Mouse (Mus musculus): ENCODE data around the gene Gabbr2. TPM values are rescaled to one million over a fixed set of nuclear protein-coding genes. Genes with fewer than 3 reads are reported as not detected.

Gabbr2 gene
- polyA plus RNA-seq, 1 experiment from 2014 or later = 0.11 TPM

DNA sequence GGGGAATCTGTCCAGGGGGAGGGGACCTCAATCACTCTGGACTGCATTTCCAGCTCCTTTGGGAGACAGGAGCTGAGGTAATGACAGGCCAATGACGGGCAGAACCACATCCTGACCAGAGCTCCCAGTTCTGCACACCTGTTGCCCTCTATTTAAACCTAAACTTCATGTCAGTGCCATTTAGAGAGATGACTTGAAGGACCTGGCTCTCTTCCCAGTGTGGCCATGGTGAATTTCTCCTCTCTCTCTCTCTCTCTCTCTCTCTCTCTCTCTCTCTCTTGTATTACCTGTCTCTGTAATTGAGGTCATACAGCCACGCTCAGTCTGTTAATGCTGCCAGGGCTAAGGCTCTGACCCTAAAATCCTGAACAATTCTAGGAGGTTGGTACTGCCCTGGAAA lies 58.1 kb downstream of the Gabbr2 start:
- Histone ChIP-seq H3K36me3 (ENCODE audit: insufficient read depth, low read length) (no peaks in the 10 kb centered on the region), H3K9me3 (ENCODE audit: low read length) (no peaks in the 10 kb centered on the region), H3K4me2 (replicated peaks; ENCODE audit: low read depth, low read length) (no peak overlapping the region), H3K27ac (ENCODE audit: low read length) (no peak overlapping the region), H3K4me3 (ENCODE audit: low read length) (no peak overlapping the region), H3K9ac (replicated peaks; ENCODE audit: low read length) (no peak overlapping the region), H3K27me3 (ENCODE audit: insufficient read depth, low read length) (no peaks in the 10 kb centered on the region), H3K4me1 (ENCODE audit: insufficient read depth, low read length) (no peaks in the 10 kb centered on the region)
- ATAC-seq (ENCODE audit: low FRiP score, low TSS enrichment) = no peak
- WGBS = 77% methylated on average over 2 of the region's 2 CpGs

DNA sequence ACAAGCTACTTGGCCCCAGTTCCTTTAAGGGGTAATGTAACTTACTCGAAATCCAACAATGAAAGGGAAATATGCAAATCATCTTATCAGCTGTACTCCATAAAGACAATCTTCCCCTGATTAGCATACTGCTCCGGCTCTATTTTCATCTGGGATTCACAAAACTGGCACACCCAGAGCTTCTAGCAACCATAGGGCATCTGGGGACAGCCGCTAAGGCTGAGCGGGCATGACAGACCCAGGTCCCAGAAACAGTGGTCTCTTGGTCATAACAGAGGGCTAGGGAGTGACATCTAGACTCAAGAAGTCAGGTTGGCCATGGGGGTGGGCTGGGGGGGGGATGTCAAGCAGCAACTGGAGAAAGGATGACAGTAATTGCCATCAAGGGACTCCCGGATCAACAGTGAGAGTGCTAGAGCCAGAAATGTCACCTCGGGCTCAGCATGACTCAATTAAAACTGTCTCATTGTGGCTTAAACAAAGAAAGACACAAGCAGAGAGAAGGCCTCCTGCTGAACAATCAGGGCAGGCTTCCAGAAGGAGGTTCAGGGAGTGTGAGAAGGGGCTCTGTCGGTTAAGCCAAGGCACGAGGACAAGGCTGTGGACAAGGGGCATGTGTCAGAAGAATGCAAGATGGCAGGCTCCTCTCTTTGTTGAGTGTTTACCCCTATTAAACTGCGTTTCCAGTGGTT lies 59.8 kb downstream of the Gabbr2 start:
- 65% methylated on average over 9 of the region's 9 CpGs for WGBS
- Histone ChIP-seq H3K4me2 (replicated peaks; ENCODE audit: low read depth, low read length) (no peak overlapping the region), H3K9me3 (ENCODE audit: low read length) (no peaks in the 10 kb centered on the region), H3K27ac (ENCODE audit: low read length) (no peak overlapping the region), H3K27me3 (ENCODE audit: insufficient read depth, low read length) (no peaks in the 10 kb centered on the region), H3K4me1 (ENCODE audit: insufficient read depth, low read length) (no peaks in the 10 kb centered on the region), H3K9ac (replicated peaks; ENCODE audit: low read length) (no peak overlapping the region), H3K36me3 (ENCODE audit: insufficient read depth, low read length) (no peaks in the 10 kb centered on the region), H3K4me3 (ENCODE audit: low read length) (no peak overlapping the region)
- ATAC-seq (ENCODE audit: low FRiP score, low TSS enrichment) = no peak

- Histone ChIP-seq H3K4me3 (ENCODE audit: low read length) (no peak overlapping the region), H3K4me2 (replicated peaks; ENCODE audit: low read depth, low read length) (no peak overlapping the region), H3K4me1 (ENCODE audit: insufficient read depth, low read length) (no peaks in the 10 kb centered on the region), H3K27ac (ENCODE audit: low read length) (no peak overlapping the region), H3K9me3 (ENCODE audit: low read length) (no peaks in the 10 kb centered on the region), H3K9ac (replicated peaks; ENCODE audit: low read length) (no peak overlapping the region), H3K36me3 (ENCODE audit: insufficient read depth, low read length) (no peaks in the 10 kb centered on the region), H3K27me3 (ENCODE audit: insufficient read depth, low read length) (no peaks in the 10 kb centered on the region)
- no peak for ATAC-seq (ENCODE audit: low FRiP score, low TSS enrichment)
- WGBS = 67% methylated on average over 3 of the region's 3 CpGs
These were observed 63.6 kb downstream of the Gabbr2 start for GRCm38 (mm10) chr4:46928112-46928511.

GRCm38 (mm10) chr4:46919144-46919543 lies 72.5 kb downstream of the Gabbr2 start:
- WGBS = 49% methylated on average over 8 of the region's 8 CpGs
- Histone ChIP-seq H3K4me2 (replicated peaks; ENCODE audit: low read depth, low read length) (no peak overlapping the region), H3K4me3 (ENCODE audit: low read length) (no peak overlapping the region), H3K27ac (ENCODE audit: low read length) (no peak overlapping the region), H3K27me3 (ENCODE audit: insufficient read depth, low read length) (no peaks in the 10 kb centered on the region), H3K36me3 (ENCODE audit: insufficient read depth, low read length) (no peaks in the 10 kb centered on the region), H3K9me3 (ENCODE audit: low read length) (no peaks in the 10 kb centered on the region), H3K9ac (replicated peaks; ENCODE audit: low read length) (no peak overlapping the region), H3K4me1 (ENCODE audit: insufficient read depth, low read length) (no peaks in the 10 kb centered on the region)
- no peak for ATAC-seq (ENCODE audit: low FRiP score, low TSS enrichment)

DNA sequence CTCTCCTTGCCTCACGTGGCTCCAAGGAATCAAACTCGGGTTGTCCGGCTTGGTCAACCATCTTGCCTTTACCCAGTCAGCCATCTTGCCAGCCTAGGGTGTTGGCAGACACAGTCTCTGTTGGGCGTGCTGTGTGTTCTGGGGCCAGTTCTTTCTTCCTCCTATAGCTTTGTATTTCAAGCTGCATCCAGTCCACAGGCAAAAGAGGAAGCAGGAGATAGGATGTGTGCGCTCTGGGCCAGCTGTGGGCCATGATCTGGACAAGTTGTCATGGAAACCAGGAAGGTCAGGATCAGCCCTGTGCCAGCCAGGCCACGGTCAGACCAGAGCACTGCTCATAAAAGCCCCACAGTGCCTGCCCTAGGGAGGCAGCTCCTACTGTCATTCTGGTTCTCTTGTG lies 74.9 kb downstream of the Gabbr2 start:
- Histone ChIP-seq H3K4me1 (ENCODE audit: insufficient read depth, low read length) (no peaks in the 10 kb centered on the region), H3K36me3 (ENCODE audit: insufficient read depth, low read length) (no peaks in the 10 kb centered on the region), H3K4me2 (replicated peaks; ENCODE audit: low read depth, low read length) (no peak overlapping the region), H3K9ac (replicated peaks; ENCODE audit: low read length) (no peak overlapping the region), H3K27ac (ENCODE audit: low read length) (no peak overlapping the region), H3K9me3 (ENCODE audit: low read length) (no peaks in the 10 kb centered on the region), H3K4me3 (ENCODE audit: low read length) (no peak overlapping the region), H3K27me3 (ENCODE audit: insufficient read depth, low read length) (no peaks in the 10 kb centered on the region)
- 0 out of 2 replicates have a peak, but pooled peaks have one; percentile 27 for ATAC-seq (ENCODE audit: low FRiP score, low TSS enrichment)
- WGBS = 71% methylated on average over 6 of the region's 6 CpGs

DNA sequence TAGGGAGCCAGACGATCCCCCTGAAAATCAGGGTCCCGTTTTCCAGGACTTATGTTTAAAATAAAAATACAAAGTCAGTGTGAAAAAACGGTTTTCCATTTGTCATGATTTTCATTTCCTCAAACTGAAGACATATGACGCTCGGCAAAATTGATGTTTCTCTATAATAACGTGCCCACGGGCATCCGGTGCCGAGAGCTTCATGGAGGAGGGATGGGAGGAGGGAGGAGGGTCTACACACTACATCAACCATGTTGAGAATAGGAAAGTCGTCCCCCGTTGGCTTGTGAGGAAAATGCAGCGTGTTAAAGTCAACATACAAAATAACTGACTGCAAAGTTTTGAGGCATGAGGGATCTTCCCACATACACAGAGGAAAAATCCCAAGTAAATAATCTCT lies 75.7 kb downstream of the Gabbr2 start:
- ATAC-seq (ENCODE audit: low FRiP score, low TSS enrichment) = no peak
- 81% methylated on average over 12 of the region's 12 CpGs for WGBS
- no peaks in the 10 kb centered on the region for H3K27me3 ChIP-seq (ENCODE audit: insufficient read depth, low read length)

DNA sequence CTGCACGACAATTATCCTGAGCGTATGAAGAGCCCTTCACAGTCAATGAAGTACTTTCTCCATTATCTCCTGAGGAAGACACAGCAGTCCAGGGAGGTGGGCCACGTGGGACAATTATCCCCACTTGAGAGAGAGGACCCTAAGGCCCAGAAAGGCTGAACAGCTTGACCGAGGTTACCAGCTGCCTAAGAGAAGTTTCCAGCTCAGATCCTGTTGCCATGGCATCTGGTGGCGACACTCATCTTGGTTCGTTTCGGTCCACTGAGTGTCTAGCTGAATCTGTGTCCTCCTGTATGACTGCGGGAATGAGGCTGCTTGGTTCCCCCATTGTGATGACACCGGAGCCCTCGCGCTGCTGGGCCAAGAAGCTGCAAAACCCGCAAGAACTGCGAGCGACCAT lies 76.2 kb downstream of the Gabbr2 start:
- Histone ChIP-seq H3K9me3 (ENCODE audit: low read length) (no peaks in the 10 kb centered on the region), H3K27me3 (ENCODE audit: insufficient read depth, low read length) (no peaks in the 10 kb centered on the region), H3K4me2 (replicated peaks; ENCODE audit: low read depth, low read length) (no peak overlapping the region), H3K9ac (replicated peaks; ENCODE audit: low read length) (no peak overlapping the region), H3K4me1 (ENCODE audit: insufficient read depth, low read length) (no peaks in the 10 kb centered on the region), H3K4me3 (ENCODE audit: low read length) (no peak overlapping the region), H3K36me3 (ENCODE audit: insufficient read depth, low read length) (no peaks in the 10 kb centered on the region), H3K27ac (ENCODE audit: low read length) (no peak overlapping the region)
- WGBS = 79% methylated on average over 14 of the region's 14 CpGs
- no peak for ATAC-seq (ENCODE audit: low FRiP score, low TSS enrichment)

More for the DNA sequence above, 75.7 kb downstream of the Gabbr2 start:
- no peak overlapping the region for H3K9ac ChIP-seq (replicated peaks; ENCODE audit: low read length)
- H3K4me2 ChIP-seq (replicated peaks; ENCODE audit: low read depth, low read length) = no peak overlapping the region
- H3K4me3 ChIP-seq (ENCODE audit: low read length) = no peak overlapping the region
- H3K27ac ChIP-seq (ENCODE audit: low read length) = no peak overlapping the region
- H3K36me3 ChIP-seq (ENCODE audit: insufficient read depth, low read length) = no peaks in the 10 kb centered on the region
- H3K4me1 ChIP-seq (ENCODE audit: insufficient read depth, low read length) = no peaks in the 10 kb centered on the region
- no peaks in the 10 kb centered on the region for H3K9me3 ChIP-seq (ENCODE audit: low read length)

GRCm38 (mm10) chr4:46914606-46915005 lies 77.1 kb downstream of the Gabbr2 start:
- Histone ChIP-seq H3K36me3 (ENCODE audit: insufficient read depth, low read length) (no peaks in the 10 kb centered on the region), H3K27ac (ENCODE audit: low read length) (no peak overlapping the region), H3K9me3 (ENCODE audit: low read length) (peaks cover 4% of the 10 kb centered on the region; the same call in 1 of the 2 replicates), H3K4me2 (replicated peaks; ENCODE audit: low read depth, low read length) (no peak overlapping the region), H3K9ac (replicated peaks; ENCODE audit: low read length) (no peak overlapping the region), H3K4me1 (ENCODE audit: insufficient read depth, low read length) (no peaks in the 10 kb centered on the region), H3K4me3 (ENCODE audit: low read length) (no peak overlapping the region), H3K27me3 (ENCODE audit: insufficient read depth, low read length) (no peaks in the 10 kb centered on the region)
- no peak for ATAC-seq (ENCODE audit: low FRiP score, low TSS enrichment)
- WGBS = 87% methylated on average over 6 of the region's 6 CpGs

GRCm38 (mm10) chr4:46906036-46906691 lies 85.5 kb downstream of the Gabbr2 start:
- WGBS = 33% methylated on average over 3 of the region's 3 CpGs
- Histone ChIP-seq H3K27me3 (ENCODE audit: insufficient read depth, low read length) (peaks cover 6% of the 10 kb centered on the region; the same call in 1 of the 2 replicates), H3K4me2 (replicated peaks; ENCODE audit: low read depth, low read length) (no peak overlapping the region), H3K9me3 (ENCODE audit: low read length) (peaks cover 16% of the 10 kb centered on the region), H3K36me3 (ENCODE audit: insufficient read depth, low read length) (no peaks in the 10 kb centered on the region), H3K27ac (ENCODE audit: low read length) (no peak overlapping the region), H3K4me3 (ENCODE audit: low read length) (no peak overlapping the region), H3K9ac (replicated peaks; ENCODE audit: low read length) (no peak overlapping the region), H3K4me1 (ENCODE audit: insufficient read depth, low read length) (no peaks in the 10 kb centered on the region)
- ATAC-seq (ENCODE audit: low FRiP score, low TSS enrichment) = no peak

- peaks cover 16% of the 10 kb centered on the region for H3K9me3 ChIP-seq (ENCODE audit: low read length)
- H3K4me3 ChIP-seq (ENCODE audit: low read length) = no peak overlapping the region
- H3K4me2 ChIP-seq (replicated peaks; ENCODE audit: low read depth, low read length) = no peak overlapping the region
- peaks cover 6% of the 10 kb centered on the region; the same call in 1 of the 2 replicates for H3K27me3 ChIP-seq (ENCODE audit: insufficient read depth, low read length)
- no peaks in the 10 kb centered on the region for H3K4me1 ChIP-seq (ENCODE audit: insufficient read depth, low read length)
- H3K36me3 ChIP-seq (ENCODE audit: insufficient read depth, low read length) = no peaks in the 10 kb centered on the region
- WGBS = 55% methylated on average over 3 of the region's 3 CpGs
- H3K9ac ChIP-seq (replicated peaks; ENCODE audit: low read length) = no peak overlapping the region
- no peak overlapping the region for H3K27ac ChIP-seq (ENCODE audit: low read length)
- no peak for ATAC-seq (ENCODE audit: low FRiP score, low TSS enrichment)
These were observed 86.5 kb downstream of the Gabbr2 start for GRCm38 (mm10) chr4:46905152-46905551.
